Mouse (Mus musculus) heart, postnatal 10 days (tissue): ENCODE results near the gene Farp1. TPM values are rescaled to one million over a fixed set of nuclear protein-coding genes. Genes with fewer than 3 reads are reported as not detected.
A peak's percentile ranks its signal among the peaks of the same experiment; 100 is the strongest.

Source experiments
- DNase-seq, 2 experiments: peaks; one replicate each; pipeline ENCODE4 v3.0.0; 2021
- intact Hi-C: fragments of 180-260 bp; cut with DNase I; formaldehyde crosslinking; loops from one replicate; pipeline ENCODE4 v1.15.1; 2025
- total RNA-seq, 2 experiments: library from RNA; stranded (reverse); gene quantifications; 2 replicates each; pipeline ENCODE4 v1.2.3; 2021

The Farp1 gene
- total RNA-seq, 2 experiments from 2014 or later = 31.1 to 32.8 TPM

DNA sequence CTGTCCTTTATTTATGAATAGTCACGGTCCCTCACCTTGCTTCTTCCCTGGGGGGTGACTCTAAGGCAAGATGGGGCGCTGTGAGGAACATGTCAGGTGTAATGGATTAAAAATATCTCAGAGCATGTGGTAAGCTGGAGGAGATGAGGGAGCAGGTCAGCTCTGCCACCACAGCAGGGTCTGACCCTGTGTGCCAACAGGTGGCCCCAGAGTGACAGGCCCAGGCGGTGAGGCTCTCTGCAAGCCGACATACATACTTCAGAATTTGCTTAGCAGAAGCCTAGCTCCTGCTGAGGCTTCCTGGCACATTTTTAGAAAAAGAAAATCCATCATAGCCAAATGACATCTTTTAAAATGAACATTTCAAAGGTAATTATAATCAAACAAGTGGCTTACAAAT, 178.7 kb downstream of the Farp1 start:
- no peak for DNase-seq
- intact Hi-C loops = no loop called here

DNA sequence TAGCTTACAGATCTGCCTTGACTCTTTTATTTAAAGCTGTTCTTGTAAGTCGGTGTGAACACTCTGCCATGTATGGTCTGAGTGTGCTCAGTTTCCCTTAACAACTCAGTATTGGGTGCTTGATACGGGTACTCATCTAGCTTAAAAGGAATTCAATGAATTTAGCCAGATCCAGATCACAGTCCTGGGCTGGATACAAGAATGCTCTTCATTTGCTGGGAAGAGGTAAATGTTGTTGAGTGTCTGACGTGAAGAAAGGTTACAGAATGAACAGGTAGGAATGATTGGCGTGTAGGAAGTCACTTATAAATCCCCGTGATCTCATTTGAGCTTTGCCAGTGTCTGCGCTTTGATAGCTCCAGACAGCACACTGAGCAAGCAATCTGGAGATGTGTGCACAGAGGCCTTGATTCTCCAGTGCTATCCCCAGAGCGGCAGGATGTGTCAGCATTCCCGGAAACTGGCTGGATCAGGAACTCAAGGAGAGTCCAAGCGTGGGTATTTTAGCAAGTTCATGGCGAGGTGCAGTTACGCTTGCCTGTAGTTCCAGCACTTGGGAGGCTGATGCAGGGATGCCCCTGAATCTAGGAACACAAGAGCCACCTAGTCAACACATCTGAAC, 179.7 kb downstream of the Farp1 start:
- no peak for DNase-seq
- intact Hi-C loops = no loop called here

DNA sequence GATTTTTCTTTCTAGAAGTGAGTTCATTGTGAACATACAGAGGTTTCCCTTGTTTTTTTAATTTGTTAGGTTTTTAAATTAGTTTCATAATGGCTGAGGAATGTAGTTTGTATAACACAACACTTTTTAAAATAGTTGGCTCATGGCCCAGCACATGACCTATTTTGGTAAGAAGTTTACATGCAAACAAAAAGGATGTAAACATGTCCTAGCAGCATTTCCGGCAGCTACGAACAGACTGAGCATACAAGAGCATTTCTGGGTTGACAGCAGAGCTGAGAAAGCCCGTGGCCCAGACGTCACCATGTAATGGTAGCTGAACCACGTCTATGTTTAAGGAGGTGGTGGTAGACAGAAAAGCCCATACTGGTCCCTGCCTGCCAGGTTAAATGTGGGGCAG, 180.8 kb downstream of the Farp1 start:
- intact Hi-C loops = no loop called here
- DNase-seq = no peak

DNA sequence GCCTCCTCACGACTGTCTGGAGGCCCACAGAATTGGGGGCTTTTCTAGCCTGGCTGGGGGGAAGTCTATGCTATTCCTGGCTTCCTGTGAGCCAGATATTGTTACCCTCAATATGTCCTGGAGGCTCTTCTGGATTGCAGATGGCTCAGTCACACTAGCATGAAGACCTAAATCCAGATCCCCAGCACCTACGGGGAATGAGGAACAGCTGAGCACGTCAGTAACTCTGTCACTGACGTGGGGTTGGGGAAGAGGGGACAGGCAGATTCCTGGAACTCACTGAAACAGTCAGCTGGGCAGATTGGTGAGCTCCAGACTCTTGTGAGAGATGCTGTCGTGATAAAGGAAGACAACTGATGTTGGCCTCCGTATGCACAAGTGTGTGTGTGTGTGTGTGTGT, 181.7 kb downstream of the Farp1 start:
- intact Hi-C loops = no loop called here
- DNase-seq = no peak

DNA sequence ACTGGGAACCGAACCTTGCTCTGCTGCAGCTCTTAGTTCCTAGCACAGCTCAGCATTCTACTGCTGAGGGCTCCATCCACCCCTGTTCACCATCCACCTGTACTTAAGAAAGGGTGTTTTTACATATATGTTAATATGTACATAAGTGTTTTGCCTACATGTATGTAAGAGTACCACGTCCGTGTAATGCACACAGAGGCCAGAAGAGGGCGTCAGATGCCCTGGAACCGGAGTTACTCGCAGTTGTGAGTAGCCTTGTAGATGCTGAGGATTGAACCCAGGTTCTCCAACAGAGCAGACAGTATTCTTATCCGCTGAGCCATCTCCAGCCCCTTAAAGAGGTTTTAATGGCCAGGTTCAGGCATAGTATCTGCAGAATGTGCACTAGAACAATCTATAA, 183.6 kb downstream of the Farp1 start:
- no peak for DNase-seq
- intact Hi-C loops = no loop called here

DNA sequence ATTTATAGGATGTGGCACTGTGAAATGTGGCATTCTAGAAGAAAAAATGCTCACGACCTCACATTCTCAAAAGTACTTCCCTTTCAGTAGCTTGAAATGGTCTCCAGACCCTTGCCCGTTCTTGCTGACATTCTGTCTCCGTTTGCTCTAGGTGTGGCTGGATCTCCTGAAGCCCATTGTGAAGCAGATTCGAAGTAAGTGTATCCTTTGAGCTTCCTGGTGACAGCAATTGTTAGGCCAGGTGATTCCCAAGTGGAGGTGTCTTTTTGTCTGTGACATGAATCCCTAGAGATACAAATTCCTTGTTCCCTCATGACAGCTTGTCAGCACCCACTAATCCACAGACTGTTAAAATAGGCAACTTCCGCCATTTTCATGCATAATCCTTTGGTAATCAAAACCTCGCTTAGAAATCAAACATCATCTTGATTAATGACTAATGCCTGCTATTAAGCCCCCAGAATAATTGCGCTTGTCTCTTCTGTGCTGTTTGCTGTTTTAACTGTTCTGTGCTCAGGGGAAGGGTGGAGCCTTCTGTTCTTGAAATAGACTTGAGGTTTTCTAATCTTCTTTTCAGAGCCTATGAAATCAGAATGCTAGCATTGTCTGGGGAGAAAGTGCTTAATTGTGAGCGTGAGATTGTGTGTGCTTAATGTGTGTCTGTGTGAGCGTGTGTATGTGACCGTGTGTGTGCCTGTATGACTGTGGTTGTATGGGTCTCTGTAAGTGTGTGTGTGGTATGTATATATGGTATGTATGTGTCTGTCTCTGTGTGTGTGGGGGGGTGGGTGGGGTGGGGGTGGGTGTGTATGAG, 184.4 kb downstream of the Farp1 start:
- DNase-seq = no peak
- intact Hi-C loops = loop anchor here (1.0 to 5.0 kb wide), 3 partner anchors 184 to 387 kb away; partner anchors contain the start of gene Farp1

DNA sequence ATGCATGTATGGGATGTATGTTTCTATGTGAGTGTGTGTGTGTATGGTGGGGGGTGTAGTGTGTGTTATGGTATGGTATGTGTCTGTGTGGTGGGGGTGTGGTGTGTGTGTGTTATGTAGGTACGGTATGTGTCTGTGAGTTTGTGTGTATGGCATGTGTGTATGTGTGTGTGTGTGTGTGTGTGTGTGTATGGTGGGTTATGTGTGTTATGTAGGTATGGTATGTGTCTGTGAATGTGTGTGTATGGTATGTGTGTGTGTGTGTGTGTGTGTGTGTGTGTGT, 185.0 kb downstream of the Farp1 start:
- DNase-seq = no peak
- intact Hi-C loops = loop anchor here (1.0 to 5.0 kb wide), 3 partner anchors 185 to 388 kb away; partner anchors contain the start of gene Farp1

DNA sequence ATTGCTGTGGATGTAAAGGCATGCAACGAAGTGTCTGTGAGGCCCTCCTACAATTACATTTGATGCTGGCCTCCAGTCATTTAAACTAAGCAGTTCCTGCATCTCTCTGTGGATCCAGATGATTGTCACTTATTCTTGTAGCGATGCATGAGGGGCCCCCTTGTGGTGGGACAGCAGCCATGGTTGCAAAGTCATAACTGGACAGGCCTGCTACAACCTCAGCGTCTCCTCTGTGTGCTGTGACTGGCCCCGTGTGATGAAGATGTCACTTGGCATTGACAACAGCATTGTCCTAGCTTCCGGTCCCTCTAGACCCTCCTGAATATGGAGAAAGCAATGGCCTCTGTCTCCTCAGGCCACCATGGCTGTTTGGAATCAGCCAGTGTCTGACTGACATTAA, 185.7 kb downstream of the Farp1 start:
- intact Hi-C loops = loop anchor here (1.0 to 5.0 kb wide), 3 partner anchors 185 to 388 kb away; partner anchors contain the start of gene Farp1
- DNase-seq = peak; percentile 80 to 85

DNA sequence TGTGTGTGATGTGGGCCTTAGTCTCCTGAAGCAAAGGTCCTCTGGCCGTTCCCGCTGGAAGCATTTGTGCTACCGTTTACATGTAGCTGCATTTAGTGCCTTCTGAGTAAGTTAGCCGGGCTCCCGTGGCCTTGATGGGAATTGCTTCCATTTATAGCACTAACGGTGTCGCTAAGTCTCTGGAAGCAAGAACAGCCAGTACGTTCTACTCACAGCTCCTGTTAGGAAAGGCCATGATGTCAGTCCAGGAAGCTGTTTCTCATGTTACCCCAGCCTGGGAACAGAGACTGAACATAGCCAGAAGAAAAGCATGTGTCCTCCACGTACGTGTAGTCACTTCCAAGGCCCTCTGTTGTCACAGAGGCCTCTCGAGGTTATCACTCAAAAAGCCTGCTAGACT, 190.8 kb downstream of the Farp1 start:
- peak; percentile 41 to 51 for DNase-seq
- intact Hi-C loops = no loop called here

DNA sequence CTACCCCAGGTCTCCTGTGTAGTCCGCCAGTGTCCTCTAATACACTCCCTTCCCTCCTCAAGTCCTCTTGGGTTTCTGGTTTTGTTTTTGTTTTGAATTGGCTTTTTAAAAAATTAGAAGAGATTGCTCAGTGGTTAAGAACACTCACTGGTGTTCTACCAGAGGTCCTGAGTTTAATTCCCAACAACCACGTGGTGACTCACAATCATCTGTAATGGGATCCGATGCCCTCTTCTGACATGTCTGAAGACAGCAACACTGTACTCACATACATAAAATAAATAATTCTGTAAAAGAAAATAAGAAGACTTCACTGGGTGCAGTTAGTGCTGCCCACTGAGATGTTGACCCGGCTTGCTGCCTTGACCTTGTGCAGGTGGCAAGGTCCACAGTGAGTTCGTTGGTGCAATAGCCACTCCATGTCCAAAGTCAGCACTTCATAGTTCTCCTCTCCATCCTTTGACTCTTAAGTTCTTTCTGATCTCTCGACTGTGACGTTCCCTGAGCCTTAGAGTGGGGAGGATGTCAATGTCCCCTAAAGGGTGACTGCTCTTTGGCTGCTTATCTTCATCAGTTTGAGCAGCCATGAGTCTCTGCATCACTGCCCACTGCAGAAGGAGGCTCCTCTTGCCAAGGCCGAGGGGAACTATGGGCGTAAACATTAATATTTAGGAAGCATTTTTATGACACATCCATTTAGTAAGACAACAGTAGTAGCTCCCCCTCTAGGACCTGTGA, 194.2 kb downstream of the Farp1 start:
- no peak for DNase-seq
- intact Hi-C loops = no loop called here

DNA sequence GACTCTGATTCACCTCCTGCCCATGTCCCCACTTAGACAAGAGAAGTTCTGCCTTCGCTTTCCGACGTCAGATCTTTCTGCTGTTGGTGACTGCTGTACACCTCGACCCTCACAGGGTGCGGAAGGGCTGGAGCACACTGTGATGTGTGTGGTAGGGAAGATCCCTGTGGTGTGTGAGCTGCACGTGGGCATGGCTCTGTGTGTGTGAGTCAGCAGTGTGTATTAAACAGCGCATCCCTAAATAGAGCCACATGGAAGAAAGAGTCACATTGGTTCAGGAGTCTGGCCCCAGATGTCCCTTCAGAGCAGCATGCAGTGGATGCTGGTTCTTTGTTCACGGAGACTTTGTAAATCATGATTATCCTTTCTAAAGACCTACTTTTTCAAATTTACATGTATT, 196.2 kb downstream of the Farp1 start:
- intact Hi-C loops = no loop called here
- no peak for DNase-seq

DNA sequence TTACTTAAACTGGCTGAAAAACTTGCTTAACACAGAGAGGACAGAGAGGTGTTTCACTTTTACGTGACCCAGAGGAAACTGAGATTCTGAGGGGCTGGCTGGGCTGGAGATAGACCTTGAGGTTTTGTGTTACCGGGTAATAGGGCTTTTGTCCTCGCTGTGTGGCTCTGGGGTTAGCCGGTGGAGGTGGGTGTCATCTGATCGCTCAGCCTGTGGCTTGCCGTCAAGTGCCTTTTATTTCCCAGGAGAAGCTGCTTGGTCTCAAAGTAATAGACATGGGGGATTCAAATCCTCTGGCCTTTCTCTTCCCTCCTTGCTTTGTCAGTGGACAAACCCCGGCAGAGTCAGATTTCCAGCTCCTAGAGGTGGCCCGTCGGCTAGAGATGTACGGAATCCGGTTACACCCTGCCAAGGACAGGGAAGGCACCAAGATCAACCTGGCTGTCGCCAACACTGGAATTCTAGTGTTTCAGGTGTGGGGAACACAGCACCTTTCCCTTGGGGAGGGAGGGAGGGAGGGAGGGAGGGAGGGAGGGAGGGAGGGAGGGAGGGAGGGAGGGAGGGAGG, 199.8 kb downstream of the Farp1 start:
- intact Hi-C loops = no loop called here
- no peak for DNase-seq

DNA sequence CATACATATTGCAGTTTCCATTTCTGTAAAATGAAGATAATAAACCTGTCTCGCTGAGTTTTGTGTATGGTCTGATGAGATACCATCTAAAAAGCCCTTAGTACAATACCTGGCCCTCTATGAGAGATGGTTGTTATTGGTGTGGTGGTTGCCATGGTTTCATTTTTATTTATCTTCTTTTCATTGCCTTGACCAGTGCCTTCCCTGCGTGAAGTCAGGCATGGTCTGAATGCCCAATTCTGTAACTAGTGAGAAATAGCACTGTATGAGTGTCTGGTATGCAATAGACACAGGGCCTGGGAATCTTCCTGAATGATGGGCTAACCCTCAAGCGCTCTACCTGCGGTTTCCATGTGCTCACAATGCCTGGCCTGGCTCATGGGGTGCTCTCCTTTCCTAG, 201.7 kb downstream of the Farp1 start:
- intact Hi-C loops = no loop called here

DNA sequence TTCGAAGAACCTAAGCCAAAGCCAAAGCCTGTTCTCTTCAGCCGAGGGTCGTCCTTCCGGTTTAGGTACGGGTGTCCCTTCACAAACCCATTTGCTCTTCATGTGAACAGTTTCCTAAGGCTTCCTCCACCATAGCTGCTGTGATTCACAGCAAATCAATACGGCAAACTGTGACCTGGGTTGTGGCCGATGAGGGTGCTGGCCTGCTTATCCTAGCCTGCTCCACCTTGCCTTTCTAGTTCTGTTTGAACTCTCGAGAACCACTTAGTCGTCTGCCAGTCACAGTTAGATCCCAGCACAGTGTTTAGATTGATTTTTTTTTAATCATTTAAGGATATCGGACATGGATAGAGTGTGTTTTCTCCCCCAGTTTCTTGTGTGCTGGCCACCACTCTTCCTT, 203.7 kb downstream of the Farp1 start:
- intact Hi-C loops = no loop called here
- DNase-seq = no peak

More for the DNA sequence above, 201.7 kb downstream of the Farp1 start:
- DNase-seq = no peak

DNA sequence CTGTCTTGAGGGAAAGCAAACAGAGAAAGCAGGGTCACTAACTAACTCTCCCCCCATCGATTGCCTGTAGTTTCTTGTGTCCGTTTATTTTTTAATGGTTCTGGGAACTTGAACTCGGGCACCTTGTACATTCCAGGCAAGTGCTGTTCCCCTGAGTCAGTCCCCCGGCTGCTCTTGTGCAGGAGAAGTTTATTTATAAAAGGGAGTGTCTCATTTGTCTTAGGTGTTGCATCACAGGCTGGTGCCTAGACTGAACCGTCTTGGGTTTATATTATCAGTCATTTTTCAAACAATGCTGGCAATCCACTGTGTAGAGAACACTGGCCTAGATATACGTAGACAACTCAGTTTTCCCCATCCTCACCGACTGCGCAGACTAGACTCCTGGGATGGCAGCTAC, 204.4 kb downstream of the Farp1 start:
- intact Hi-C loops = no loop called here
- no peak for DNase-seq

DNA sequence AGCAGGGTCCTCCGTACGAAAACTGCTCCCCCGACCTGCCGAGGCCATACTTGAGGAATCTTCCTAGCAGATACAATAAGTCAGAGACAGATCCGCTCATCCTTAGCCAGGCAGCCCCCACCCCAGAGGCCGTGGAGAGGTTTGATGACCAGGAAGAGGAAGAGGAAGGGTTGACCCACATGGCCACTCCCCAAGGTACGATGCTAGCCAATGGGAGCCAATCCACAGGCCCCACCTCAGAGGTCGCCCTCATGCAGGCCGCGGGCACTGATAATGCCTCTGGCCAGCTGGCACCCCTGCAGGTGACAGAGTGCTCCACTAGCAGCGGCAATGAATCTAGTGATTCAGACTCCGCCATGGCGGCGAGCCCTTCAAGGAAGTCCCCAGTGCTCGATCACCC, 209.1 kb downstream of the Farp1 start:
- intact Hi-C loops = no loop called here
- DNase-seq = no peak

DNA sequence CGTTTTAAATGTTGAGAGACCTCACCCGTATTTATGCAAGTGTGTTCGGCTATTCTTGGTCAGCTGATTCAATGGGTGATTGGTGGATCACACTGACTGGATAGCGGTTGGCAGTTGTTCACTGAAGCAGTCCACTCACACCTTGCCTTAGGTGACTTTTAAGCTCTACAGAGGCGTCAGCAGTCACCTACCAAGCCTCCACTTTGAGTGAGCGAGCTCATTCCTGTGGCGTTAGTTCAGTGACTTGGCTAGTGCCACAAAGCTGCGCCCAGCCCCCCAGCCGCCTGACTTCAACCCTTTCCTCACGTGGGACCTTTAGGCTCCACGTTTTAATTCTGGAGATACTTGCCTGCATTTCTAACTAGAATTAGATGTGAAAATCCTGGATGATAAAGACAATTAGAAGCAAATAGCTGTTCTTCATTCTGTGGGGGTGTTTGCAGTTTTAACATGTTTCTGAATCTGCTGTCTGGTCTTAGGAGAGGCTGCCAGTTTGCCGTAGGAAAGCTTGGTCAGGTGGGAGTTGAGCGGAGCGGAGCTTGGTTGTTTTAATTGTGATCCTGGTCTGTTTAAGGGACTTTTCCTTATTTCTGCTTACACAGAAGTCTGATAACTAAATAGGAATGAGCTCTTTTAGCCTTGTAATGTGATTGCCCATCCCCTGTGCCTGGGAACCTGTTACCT, 211.2 kb downstream of the Farp1 start:
- DNase-seq = peak; percentile 54 to 56

DNA sequence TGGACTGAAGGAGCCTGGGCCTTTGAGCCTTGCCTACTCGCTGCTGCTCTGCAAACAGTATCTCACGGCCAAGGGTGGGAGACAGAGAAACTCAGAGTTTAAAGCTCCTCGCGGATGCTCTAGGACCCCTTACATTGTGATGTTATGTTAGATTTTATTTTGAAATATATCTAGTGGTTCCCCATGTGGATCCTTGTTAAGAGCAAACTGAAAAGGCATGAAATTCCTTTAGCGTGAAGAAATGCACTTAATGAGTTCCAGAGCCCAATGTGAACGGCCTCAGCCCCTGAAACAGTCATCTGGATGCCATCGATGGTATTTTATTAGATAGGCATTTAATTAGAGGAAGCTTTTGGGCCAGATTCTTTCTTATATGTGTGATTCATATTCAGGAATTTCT, 212.3 kb downstream of the Farp1 start:
- peak in 1 of 2 experiments; percentile 30 for DNase-seq
- intact Hi-C loops = no loop called here

More for the DNA sequence above, 211.2 kb downstream of the Farp1 start:
- intact Hi-C loops = no loop called here

DNA sequence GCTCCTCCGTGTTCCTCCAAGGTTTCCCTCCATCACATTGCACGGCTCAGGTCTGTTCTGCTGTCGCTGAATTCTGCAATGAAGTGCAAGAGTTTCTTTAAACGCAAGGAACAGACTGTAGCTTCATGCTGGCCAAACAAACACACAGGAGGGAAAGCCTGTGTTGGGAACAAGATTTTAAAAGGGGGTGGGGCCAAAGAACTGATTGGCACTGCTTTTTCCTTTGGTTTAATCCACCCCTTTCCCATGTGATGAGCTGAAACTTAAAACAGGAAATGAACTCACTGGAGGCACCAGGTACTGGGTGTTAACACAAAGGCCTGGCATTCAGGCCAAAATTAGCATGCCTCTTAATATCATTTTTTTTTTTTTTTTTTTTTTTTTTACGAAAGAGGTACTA, 213.3 kb downstream of the Farp1 start:
- intact Hi-C loops = no loop called here
- DNase-seq = no peak

DNA sequence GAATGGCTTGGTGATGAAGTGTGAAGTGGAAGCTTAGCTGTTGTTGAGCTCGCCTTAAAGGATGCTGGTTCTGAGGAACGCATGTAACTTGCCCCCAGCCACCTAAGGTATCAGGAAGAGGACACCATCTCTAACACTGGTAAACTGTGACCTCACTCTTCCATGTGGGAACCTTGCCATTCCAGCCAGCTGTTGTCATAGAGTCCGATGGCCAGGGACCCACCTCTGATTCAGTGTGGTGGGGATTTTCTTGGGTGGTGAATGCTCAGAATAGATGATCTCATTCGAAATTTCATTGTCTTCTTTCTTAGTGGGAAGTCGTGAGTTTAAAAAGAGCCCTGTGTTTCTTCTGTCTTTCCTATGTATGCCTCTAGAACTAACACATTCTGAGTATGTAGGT, 216.1 kb downstream of the Farp1 start:
- intact Hi-C loops = no loop called here
- DNase-seq = no peak

DNA sequence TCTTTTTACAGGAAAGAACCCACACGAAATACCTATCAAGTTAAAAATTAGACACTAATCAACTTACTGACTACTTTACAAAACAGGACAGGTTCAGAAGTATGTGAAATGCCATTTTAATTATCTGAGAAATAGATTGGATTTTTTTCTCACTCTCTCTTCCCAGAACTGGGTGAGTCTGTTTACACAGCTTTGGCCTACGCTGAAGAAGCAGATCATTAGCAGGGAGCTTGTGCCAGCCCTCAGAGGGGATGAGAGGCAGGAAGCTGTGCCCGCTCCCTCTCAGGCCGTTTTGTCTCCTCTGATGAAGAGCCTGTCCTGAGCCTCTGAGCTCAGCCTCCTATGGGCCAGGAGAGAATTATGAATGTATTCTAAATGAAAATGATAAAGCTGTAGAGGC, 216.7 kb downstream of the Farp1 start:
- DNase-seq = no peak
- intact Hi-C loops = no loop called here
